8 mouse cellular contexts compared by ENCODE assay signal in the genomic region with DNA sequence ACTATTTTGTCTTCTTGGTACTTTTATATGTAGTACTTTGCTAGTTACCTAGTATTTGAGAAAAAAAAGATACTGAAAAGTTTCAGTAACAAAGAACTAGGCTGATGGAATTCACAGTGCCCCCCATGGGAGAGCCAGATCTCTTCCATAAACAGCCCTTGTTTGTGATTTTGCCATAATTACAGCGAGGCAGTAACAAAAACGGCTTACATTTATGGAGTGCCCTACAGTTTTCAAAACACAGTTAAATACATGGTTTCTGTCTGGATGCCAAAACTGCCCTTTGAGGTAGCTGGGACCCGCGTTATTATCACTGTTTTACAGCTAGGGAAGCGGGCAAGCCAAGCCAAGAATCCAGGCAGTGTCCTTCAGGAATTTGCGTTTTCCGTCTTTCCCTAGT. TPM values are rescaled to one million over a fixed set of nuclear protein-coding genes. Genes with fewer than 3 reads are reported as not detected.
DNase-seq lines count a peak whose midpoint lies in the region; ATAC-seq lines count a peak whose summit lies in the region.

No protein-coding gene starts in this region.

- peak overlapping the region; percentile 34 for H3K4me2 ChIP-seq in hindbrain, embryonic 11.5 days (replicated peaks; ENCODE audit: low read depth, low read length)
- H3K4me2 ChIP-seq in liver, embryonic 15.5 days, result peak overlapping the region; percentile 84

- no peak for ATAC-seq in hindbrain, embryonic 11.5 days (ENCODE audit: low FRiP score)
- no peak for ATAC-seq in liver, embryonic 15.5 days (ENCODE audit: insufficient read depth)

- DNase-seq in layer of hippocampus, postnatal 14 days (ENCODE audit: low spot score in 2 of 2), result peak; percentile 26 to 40
- no peak for DNase-seq in layer of hippocampus, adult 9-10 months (ENCODE audit: low spot score)
- no peak for DNase-seq in embryonic facial prominence, embryonic 10.5 days (ENCODE audit: low spot score)
- DNase-seq in hindbrain, embryonic 11.5 days (ENCODE audit: low spot score), result peak; percentile 29
- peak; percentile 8 for DNase-seq in skeletal muscle tissue, adult 2 months (ENCODE audit: low read depth, low spot score)
- DNase-seq in left cerebral cortex, adult 8-10 months (ENCODE audit: low spot score in 2 of 2), result no peak
- no peak for DNase-seq in thymus, postnatal 0 days (ENCODE audit: low spot score)

- H3K9me3 ChIP-seq in embryonic facial prominence, embryonic 10.5 days, result no peaks in the 10 kb centered on the region
- no peaks in the 10 kb centered on the region for H3K9me3 ChIP-seq in hindbrain, embryonic 11.5 days (ENCODE audit: control insufficient read depth, low read length)
- H3K9me3 ChIP-seq in liver, embryonic 15.5 days (replicated peaks), result no peaks in the 10 kb centered on the region

- WGBS in embryonic facial prominence, embryonic 10.5 days, result 43% methylated on average over 7 of the region's 7 CpGs
- 42% methylated on average over 7 of the region's 7 CpGs for WGBS in hindbrain, embryonic 11.5 days
- 26% methylated on average over 7 of the region's 7 CpGs for WGBS in liver, embryonic 15.5 days (ENCODE audit: insufficient replicate concordance)

- H3K27ac ChIP-seq in embryonic facial prominence, embryonic 10.5 days (replicated peaks), result peak overlapping the region; percentile 97
- no peak overlapping the region for H3K27ac ChIP-seq in hindbrain, embryonic 11.5 days (ENCODE audit: low read depth, low read length)
- no peak overlapping the region for H3K27ac ChIP-seq in liver, embryonic 15.5 days (replicated peaks)

- no peaks in the 10 kb centered on the region for H3K27me3 ChIP-seq in embryonic facial prominence, embryonic 10.5 days (replicated peaks; ENCODE audit: low read depth, poor library complexity, severe bottlenecking)
- no peaks in the 10 kb centered on the region for H3K27me3 ChIP-seq in hindbrain, embryonic 11.5 days (ENCODE audit: control insufficient read depth, insufficient read depth, low read length)
- H3K27me3 ChIP-seq in liver, embryonic 15.5 days, result no peaks in the 10 kb centered on the region

- peak overlapping the region; percentile 20; the same call in 1 of the 2 replicates for H3K9ac ChIP-seq in hindbrain, embryonic 11.5 days (ENCODE audit: low read depth, low read length)
- peak overlapping the region; percentile 57 for H3K9ac ChIP-seq in liver, embryonic 15.5 days

- H3K36me3 ChIP-seq in embryonic facial prominence, embryonic 10.5 days (replicated peaks), result no peaks in the 10 kb centered on the region
- no peaks in the 10 kb centered on the region for H3K36me3 ChIP-seq in hindbrain, embryonic 11.5 days (ENCODE audit: control insufficient read depth, insufficient read depth, low read length)
- no peaks in the 10 kb centered on the region for H3K36me3 ChIP-seq in liver, embryonic 15.5 days (replicated peaks)

- H3K4me1 ChIP-seq in embryonic facial prominence, embryonic 10.5 days, result peaks cover 20% of the 10 kb centered on the region
- H3K4me1 ChIP-seq in hindbrain, embryonic 11.5 days (replicated peaks; ENCODE audit: control insufficient read depth, insufficient read depth, low read length), result no peaks in the 10 kb centered on the region
- peaks cover 32% of the 10 kb centered on the region for H3K4me1 ChIP-seq in liver, embryonic 15.5 days (replicated peaks)

- peak overlapping the region; percentile 97 for H3K4me3 ChIP-seq in embryonic facial prominence, embryonic 10.5 days
- peak overlapping the region; percentile 89 for H3K4me3 ChIP-seq in hindbrain, embryonic 11.5 days (ENCODE audit: low read depth, low read length)
- H3K4me3 ChIP-seq in liver, embryonic 15.5 days (replicated peaks), result peak overlapping the region; percentile 97

RNA-seq across cellular contexts. Expression of gene Btbd7, which starts 0.6 kb away (rescaled TPM):
- 10 to 100 TPM; 18.0 to 20.5 TPM for total RNA-seq in layer of hippocampus, postnatal 14 days (2021)
- polyA plus RNA-seq in embryonic facial prominence, embryonic 10.5 days (2016; fragmentation: Nextera tagmentation; extraction: Ambion mirVana), result 17.6 and 19.5 TPM in 2 replicates
- polyA plus RNA-seq in hindbrain, embryonic 11.5 days (2014; fragmentation: Nextera tagmentation; extraction: Ambion mirVana), result 19.6 and 20.6 TPM in 2 replicates
- polyA plus RNA-seq in liver, embryonic 15.5 days (2015; fragmentation: Nextera tagmentation; extraction: Ambion mirVana), result 4.2 and 4.8 TPM in 2 replicates
- 10 to 100 TPM; 18.7 to 20.7 (median 19.4) TPM for total RNA-seq in left cerebral cortex, adult 8-10 months (2022)
- polyA plus RNA-seq in thymus, postnatal 0 days (2015; fragmentation: Nextera tagmentation; extraction: Ambion mirVana), result 11.0 and 12.9 TPM in 2 replicates

RNA-seq across cellular contexts. Expression of gene Cox8c, which starts 20.2 kb away (rescaled TPM):
- not detected for total RNA-seq in layer of hippocampus, postnatal 14 days (2021)
- polyA plus RNA-seq in embryonic facial prominence, embryonic 10.5 days (2016; fragmentation: Nextera tagmentation; extraction: Ambion mirVana), result not detected in 2 replicates
- polyA plus RNA-seq in hindbrain, embryonic 11.5 days (2014; fragmentation: Nextera tagmentation; extraction: Ambion mirVana), result not detected in 2 replicates
- not detected in 2 replicates for polyA plus RNA-seq in liver, embryonic 15.5 days (2015; fragmentation: Nextera tagmentation; extraction: Ambion mirVana)
- not detected for total RNA-seq in left cerebral cortex, adult 8-10 months (2022)
- not detected in 2 replicates for polyA plus RNA-seq in thymus, postnatal 0 days (2015; fragmentation: Nextera tagmentation; extraction: Ambion mirVana)

Comparison
In these comparisons a context has a peak if more than half of its experiments do, and no peak if none do; other contexts are left out.
1. DNase-seq: peak in layer of hippocampus, postnatal 14 days (2 of 2), hindbrain, embryonic 11.5 days (single experiment) and skeletal muscle tissue, adult 2 months (single experiment); none in layer of hippocampus, adult 9-10 months (single experiment), embryonic facial prominence, embryonic 10.5 days (single experiment), left cerebral cortex, adult 8-10 months (0 of 2) and thymus, postnatal 0 days (single experiment).
2. Peak in every context shown above with its lines, with median percentiles within 50 percentile points of each other: H3K4me3 ChIP-seq.